Comparison of ENCODE assay signal across 9 mouse cellular contexts in genomic region chr14:25533631-25534395, GRCm38 (mm10).
DNase-seq lines count a peak whose midpoint lies in the region; ATAC-seq lines count a peak whose summit lies in the region.
"Had no signal": no experiment of that assay in that cellular context is flagged by ENCODE, and none has a peak within 500 bp of the region (broad histone marks: within the 10 kb centered on the region; RNA-seq: fewer than 3 reads in every experiment).

No protein-coding gene starts in this region.

- H3K4me2 ChIP-seq in hindbrain, embryonic 11.5 days (replicated peaks; ENCODE audit: low read depth, low read length), result no peak overlapping the region
- no peak overlapping the region for H3K4me2 ChIP-seq in hindbrain, embryonic 13.5 days
- peak overlapping the region; percentile 36 for H3K4me2 ChIP-seq in liver, embryonic 13.5 days

- peak overlapping the region; percentile 27; the same call in 1 of the 2 replicates for H3K27ac ChIP-seq in hindbrain, embryonic 11.5 days (ENCODE audit: low read depth, low read length)
- H3K27ac ChIP-seq in hindbrain, embryonic 13.5 days, result no peak overlapping the region
- peak overlapping the region; percentile 72 for H3K27ac ChIP-seq in liver, embryonic 13.5 days

- no peak for ATAC-seq in hindbrain, embryonic 11.5 days (ENCODE audit: low FRiP score)
- no peak for ATAC-seq in hindbrain, embryonic 13.5 days (ENCODE audit: low FRiP score)
- ATAC-seq in common myeloid progenitor, adult 5-6 weeks (replicated peaks; ENCODE audit: low read depth, poor library complexity, severe bottlenecking), result peak; percentile 50
- ATAC-seq in liver, embryonic 13.5 days (ENCODE audit: low read depth), result no peak
- ATAC-seq in frontal cortex, adult (ENCODE audit: low TSS enrichment), result no peak

- no peak overlapping the region for H3K9ac ChIP-seq in hindbrain, embryonic 11.5 days (ENCODE audit: low read depth, low read length)
- no peak overlapping the region for H3K9ac ChIP-seq in hindbrain, embryonic 13.5 days
- peak overlapping the region; percentile 51 for H3K9ac ChIP-seq in liver, embryonic 13.5 days

- H3K9me3 ChIP-seq in hindbrain, embryonic 11.5 days (ENCODE audit: control insufficient read depth, low read length), result no peaks in the 10 kb centered on the region
- no peaks in the 10 kb centered on the region for H3K9me3 ChIP-seq in hindbrain, embryonic 13.5 days
- no peaks in the 10 kb centered on the region for H3K9me3 ChIP-seq in liver, embryonic 13.5 days (replicated peaks)

- no peaks in the 10 kb centered on the region for H3K27me3 ChIP-seq in hindbrain, embryonic 11.5 days (ENCODE audit: control insufficient read depth, insufficient read depth, low read length)
- no peaks in the 10 kb centered on the region for H3K27me3 ChIP-seq in hindbrain, embryonic 13.5 days
- no peaks in the 10 kb centered on the region for H3K27me3 ChIP-seq in liver, embryonic 13.5 days

- H3K4me3 ChIP-seq in hindbrain, embryonic 11.5 days (ENCODE audit: low read depth, low read length), result no peak overlapping the region
- H3K4me3 ChIP-seq in hindbrain, embryonic 13.5 days, result no peak overlapping the region
- no peak overlapping the region for H3K4me3 ChIP-seq in liver, embryonic 13.5 days (replicated peaks)

- H3K36me3 ChIP-seq in hindbrain, embryonic 11.5 days (ENCODE audit: control insufficient read depth, insufficient read depth, low read length), result no peaks in the 10 kb centered on the region
- H3K36me3 ChIP-seq in hindbrain, embryonic 13.5 days, result peaks cover 34% of the 10 kb centered on the region
- peaks cover 14% of the 10 kb centered on the region for H3K36me3 ChIP-seq in liver, embryonic 13.5 days

- 86% methylated on average over 9 of the region's 9 CpGs for WGBS in hindbrain, embryonic 11.5 days
- WGBS in hindbrain, embryonic 13.5 days, result 90% methylated on average over 9 of the region's 9 CpGs
- 38% methylated on average over 9 of the region's 9 CpGs for WGBS in liver, embryonic 13.5 days (ENCODE audit: insufficient replicate concordance)

- no peak for DNase-seq in hindbrain, embryonic 11.5 days (ENCODE audit: low spot score)
- DNase-seq in 3T3-L1 (ENCODE audit: low read depth, low spot score), result peak; percentile 70
- no peak for DNase-seq in liver, embryonic 13.5 days
- DNase-seq in T-cell, adult 2 months (ENCODE audit: low spot score), result no peak
- DNase-seq: cerebellum, postnatal 10 days; gastrocnemius, postnatal 10 days had no signal

- H3K4me1 ChIP-seq in hindbrain, embryonic 11.5 days (replicated peaks; ENCODE audit: control insufficient read depth, insufficient read depth, low read length), result 0 out of 2 replicates have a peak, but pooled peaks cover 6% of the 10 kb centered on the region
- H3K4me1 ChIP-seq in hindbrain, embryonic 13.5 days (replicated peaks), result peaks cover 55% of the 10 kb centered on the region
- peaks cover 83% of the 10 kb centered on the region for H3K4me1 ChIP-seq in liver, embryonic 13.5 days (replicated peaks)
